Mouse (Mus musculus) embryonic facial prominence, embryonic 14.5 days (tissue): ENCODE data around the gene Borcs5. TPM values are rescaled to one million over a fixed set of nuclear protein-coding genes. Genes with fewer than 3 reads are reported as not detected.

ENCODE experiments used
- ATAC-seq: fragments of 200-750 bp; cut with Nextera tagmentation; 2 replicates; pipeline ENCODE4 v1.8.0; 2017; ENCODE audit warnings: low read depth, moderate number of reproducible peaks, moderate TSS enrichment
- DNase-seq: peaks from one replicate; pipeline ENCODE4 v3.0.0-alpha.2; 2015; ENCODE audit warnings: low spot score
- H3K27ac ChIP-seq: fragments of 300-500 bp; sonication (generic); replicated peaks from 2 replicates; pipeline ENCODE4 v1.5.1; 2014; ENCODE audit warnings: low read depth, mild to moderate bottlenecking, low read length, moderate library complexity
- H3K27me3 ChIP-seq: fragments of 300-500 bp; sonication (generic); replicated peaks from 2 replicates; pipeline ENCODE4 v1.6.1; 2014; ENCODE audit warnings: low read length; ENCODE audit not compliant: control insufficient read depth, insufficient read depth
- H3K36me3 ChIP-seq: fragments of 300-500 bp; sonication (generic); 2 replicates; pipeline ENCODE4 v1.6.1; 2014; ENCODE audit warnings: low read length, mixed read lengths; ENCODE audit not compliant: control insufficient read depth, insufficient read depth
- H3K4me1 ChIP-seq: fragments of 300-500 bp; sonication (generic); 2 replicates; pipeline ENCODE4 v1.6.1; 2014; ENCODE audit warnings: antibody characterized with exemption, low read length; ENCODE audit not compliant: control insufficient read depth, insufficient read depth
- H3K4me2 ChIP-seq: fragments of 300-500 bp; sonication (generic); 2 replicates; pipeline ENCODE4 v1.6.1; 2014; ENCODE audit warnings: low read depth, mild to moderate bottlenecking, low read length, moderate library complexity, mixed read lengths
- H3K4me3 ChIP-seq: fragments of 300-500 bp; sonication (generic); 2 replicates; pipeline ENCODE4 v1.5.1; 2014; ENCODE audit warnings: low read depth, mild to moderate bottlenecking, low read length
- H3K9ac ChIP-seq: fragments of 300-500 bp; sonication (generic); 2 replicates; pipeline ENCODE4 v1.6.1; 2014; ENCODE audit warnings: low read depth, mild to moderate bottlenecking, low read length, moderate library complexity, mixed read lengths
- H3K9me3 ChIP-seq: fragments of 300-500 bp; sonication (generic); 2 replicates; pipeline ENCODE4 v1.6.1; 2016; ENCODE audit warnings: low read length; ENCODE audit not compliant: control insufficient read depth
- WGBS: fragments of 180-500 bp; shearing (Covaris S2); extraction: QIAGEN DNeasy Blood & Tissue Kit; methylation state at CpG from one replicate; pipeline ENCODE4 v1.1.7; 2014; 5-methylcytosine and 5-hydroxymethylcytosine counted together
- polyA plus RNA-seq: library from polyadenylated mRNA; unstranded; fragments of >200 nt; fragmentation: Nextera tagmentation; extraction: Ambion mirVana; gene quantifications from 2 replicates; pipeline ENCODE4 v1.2.1, GENCODE M21; 2014

Gene Borcs5
- polyA plus RNA-seq, 1 experiment from 2014 or later = 18.0 TPM

- H3K27ac ChIP-seq = no peak overlapping the region
- ATAC-seq (no peak), DNase-seq (no peak)
- H3K4me3 ChIP-seq = no peak overlapping the region
- no peaks in the 10 kb centered on the region for H3K27me3 ChIP-seq
- peaks cover 19% of the 10 kb centered on the region for H3K36me3 ChIP-seq
- no peaks in the 10 kb centered on the region for H3K4me1 ChIP-seq
- H3K9ac ChIP-seq = no peak overlapping the region
- H3K4me2 ChIP-seq = no peak overlapping the region
- H3K9me3 ChIP-seq = no peaks in the 10 kb centered on the region
Observed at GRCm38 (mm10) chr6:134743568-134743967, 104.3 kb downstream of the Borcs5 start.

DNA sequence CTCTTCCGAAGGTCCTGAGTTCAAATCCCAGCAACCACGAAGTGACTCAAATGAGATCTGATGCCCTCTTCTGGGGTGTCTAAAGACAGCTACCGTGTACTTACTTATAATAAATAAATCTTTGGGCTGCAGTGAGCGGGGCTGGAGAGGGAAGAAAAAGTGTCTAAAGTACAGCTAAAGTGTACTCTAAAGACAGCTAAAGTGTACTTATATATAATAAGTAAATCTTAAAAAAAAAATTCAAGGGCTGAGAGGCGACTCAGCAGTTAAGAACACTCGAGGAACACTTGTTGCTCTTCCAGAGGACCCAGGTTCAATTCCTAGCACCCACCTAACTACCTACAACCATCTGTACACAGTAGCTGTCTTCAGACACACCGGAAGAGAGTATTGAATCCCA, 106.6 kb downstream of the Borcs5 start:
- Histone ChIP-seq H3K9ac (no peak overlapping the region), H3K4me2 (no peak overlapping the region), H3K9me3 (no peaks in the 10 kb centered on the region), H3K27me3 (no peaks in the 10 kb centered on the region), H3K27ac (no peak overlapping the region), H3K4me1 (no peaks in the 10 kb centered on the region), H3K4me3 (no peak overlapping the region), H3K36me3 (0 out of 2 replicates have a peak, but pooled peaks cover 5% of the 10 kb centered on the region)
- DNase-seq (no peak), ATAC-seq (no peak)
- 94% methylated on average over 7 of the region's 7 CpGs for WGBS

- Histone ChIP-seq H3K36me3 (0 out of 2 replicates have a peak, but pooled peaks cover 5% of the 10 kb centered on the region), H3K4me1 (no peaks in the 10 kb centered on the region; the same call in 1 of the 2 replicates), H3K27me3 (no peaks in the 10 kb centered on the region), H3K27ac (no peak overlapping the region), H3K4me3 (no peak overlapping the region), H3K9ac (no peak overlapping the region), H3K4me2 (no peak overlapping the region), H3K9me3 (no peaks in the 10 kb centered on the region)
- 76% methylated on average over 3 of the region's 3 CpGs for WGBS
- ATAC-seq (no peak), DNase-seq (no peak)
Observed at GRCm38 (mm10) chr6:134748126-134748525, 108.8 kb downstream of the Borcs5 start.

DNA sequence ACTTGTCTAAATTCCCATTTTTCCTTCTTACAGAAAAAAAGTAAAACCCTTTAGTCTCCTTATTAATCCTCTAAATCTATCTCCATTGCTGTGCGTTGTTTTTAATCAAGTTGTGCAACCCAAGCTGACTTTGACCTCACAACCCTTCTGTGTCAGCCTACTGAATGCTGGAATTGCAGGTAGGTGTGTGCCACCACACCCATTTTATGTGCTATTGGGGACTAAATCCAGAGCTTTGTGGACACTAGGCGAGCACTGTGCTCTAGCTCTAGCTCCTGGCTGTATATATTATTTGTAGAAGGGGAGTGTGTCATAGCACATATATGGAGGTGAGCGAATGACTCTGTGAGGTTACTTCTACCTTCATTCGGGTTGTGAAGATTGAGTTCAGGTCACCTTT, 111.8 kb downstream of the Borcs5 start:
- no peaks in the 10 kb centered on the region for H3K27me3 ChIP-seq
- no peaks in the 10 kb centered on the region; the same call in 1 of the 2 replicates for H3K4me1 ChIP-seq
- no peak overlapping the region for H3K27ac ChIP-seq
- 95% methylated on average over 4 of the region's 4 CpGs for WGBS
- ATAC-seq (no peak), DNase-seq (no peak)
- peaks cover 7% of the 10 kb centered on the region; the same call in 1 of the 2 replicates for H3K36me3 ChIP-seq
- H3K4me2 ChIP-seq = no peak overlapping the region
- no peak overlapping the region for H3K9ac ChIP-seq
- H3K9me3 ChIP-seq = no peaks in the 10 kb centered on the region
- no peak overlapping the region for H3K4me3 ChIP-seq

GRCm38 (mm10) chr6:134751883-134752647, 112.8 kb downstream of the Borcs5 start:
- no peak overlapping the region for H3K4me2 ChIP-seq
- no peak overlapping the region for H3K9ac ChIP-seq
- no peaks in the 10 kb centered on the region for H3K9me3 ChIP-seq
- 58% methylated on average over 5 of the region's 5 CpGs for WGBS
- DNase-seq = peak; percentile 72
- no peak for ATAC-seq
- H3K27me3 ChIP-seq = no peaks in the 10 kb centered on the region
- H3K27ac ChIP-seq = peak overlapping the region; percentile 52; the same call in 1 of the 2 replicates
- H3K4me1 ChIP-seq = no peaks in the 10 kb centered on the region; the same call in 1 of the 2 replicates
- H3K4me3 ChIP-seq = no peak overlapping the region
- H3K36me3 ChIP-seq = peaks cover 10% of the 10 kb centered on the region; the same call in 1 of the 2 replicates

DNA sequence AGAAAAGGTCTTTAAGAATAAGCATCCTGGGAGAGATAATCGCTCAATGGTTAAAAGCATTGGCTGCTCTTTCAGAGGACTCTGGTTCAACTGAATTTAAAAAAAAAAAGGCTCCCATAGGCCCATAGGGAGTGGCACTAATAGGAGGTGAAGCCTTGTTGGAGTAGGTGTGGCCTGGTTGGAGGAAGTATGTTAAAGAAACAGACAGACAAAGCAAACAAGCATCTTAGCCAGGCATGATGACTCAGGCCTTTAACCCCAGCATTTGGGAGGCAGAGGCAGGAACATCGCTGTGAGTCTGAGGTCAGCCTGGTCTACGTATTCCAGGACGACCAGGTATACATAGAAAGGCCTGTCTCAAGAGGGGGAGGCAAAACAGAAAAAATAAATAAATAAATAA, 114.1 kb downstream of the Borcs5 start:
- WGBS = 90% methylated on average over 4 of the region's 4 CpGs
- no peaks in the 10 kb centered on the region for H3K9me3 ChIP-seq
- no peaks in the 10 kb centered on the region; the same call in 1 of the 2 replicates for H3K4me1 ChIP-seq
- no peak overlapping the region for H3K27ac ChIP-seq
- no peak overlapping the region for H3K9ac ChIP-seq
- no peak for DNase-seq
- H3K4me3 ChIP-seq = no peak overlapping the region
- no peaks in the 10 kb centered on the region for H3K27me3 ChIP-seq
- H3K36me3 ChIP-seq = peaks cover 15% of the 10 kb centered on the region; the same call in 1 of the 2 replicates
- no peak; the same call in 1 of the 2 replicates for ATAC-seq
- no peak overlapping the region for H3K4me2 ChIP-seq

DNA sequence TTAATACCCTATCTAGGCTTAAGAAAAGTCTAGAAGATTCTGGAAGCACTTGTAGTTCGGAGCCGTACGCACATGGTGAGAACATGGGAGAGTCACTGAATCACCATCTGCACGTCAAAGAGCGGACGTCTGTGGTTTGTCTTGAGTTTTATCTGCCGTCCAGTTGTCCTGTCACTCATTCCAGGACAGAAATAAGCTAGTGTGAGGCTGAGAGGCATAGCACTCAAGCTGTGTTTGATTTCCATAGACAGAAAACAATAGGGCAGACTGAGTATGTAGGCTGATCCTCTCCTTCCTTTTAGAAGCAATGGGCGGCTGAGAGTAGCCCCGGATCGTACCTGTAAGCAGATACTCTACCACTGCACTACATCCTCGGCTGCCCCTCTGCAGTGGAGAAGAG, 114.5 kb downstream of the Borcs5 start:
- Histone ChIP-seq H3K4me3 (no peak overlapping the region), H3K9ac (no peak overlapping the region), H3K4me2 (no peak overlapping the region), H3K27ac (no peak overlapping the region), H3K9me3 (no peaks in the 10 kb centered on the region), H3K4me1 (no peaks in the 10 kb centered on the region; the same call in 1 of the 2 replicates), H3K27me3 (no peaks in the 10 kb centered on the region), H3K36me3 (peaks cover 15% of the 10 kb centered on the region; the same call in 1 of the 2 replicates)
- WGBS = 89% methylated on average over 11 of the region's 11 CpGs
- ATAC-seq (peak; percentile 44; the same call in 1 of the 2 replicates), DNase-seq (peak; percentile 22)

- Histone ChIP-seq H3K4me1 (no peaks in the 10 kb centered on the region; the same call in 1 of the 2 replicates), H3K27me3 (no peaks in the 10 kb centered on the region), H3K4me2 (no peak overlapping the region), H3K9me3 (no peaks in the 10 kb centered on the region), H3K4me3 (no peak overlapping the region), H3K9ac (no peak overlapping the region), H3K27ac (no peak overlapping the region), H3K36me3 (peaks cover 15% of the 10 kb centered on the region; the same call in 1 of the 2 replicates)
- WGBS = 93% methylated on average over 4 of the region's 4 CpGs
- no peak for DNase-seq
- ATAC-seq = no peak
Observed at GRCm38 (mm10) chr6:134756058-134756457, 116.7 kb downstream of the Borcs5 start.
